Mouse (Mus musculus) heart, postnatal 36 days (tissue): Measurements from ENCODE around the gene Gemin4. TPM values are rescaled to one million over a fixed set of nuclear protein-coding genes. Genes with fewer than 3 reads are reported as not detected.

Source experiments
- DNase-seq, 2 experiments: peaks; one replicate each; pipeline ENCODE4 v3.0.0; 2021 to 2022
- intact Hi-C: fragments of 180-260 bp; cut with DNase I; formaldehyde crosslinking; loops from one replicate; pipeline ENCODE4 v1.15.1; 2025
- total RNA-seq, 2 experiments: library from RNA; stranded (reverse); gene quantifications; 2 replicates each; pipeline ENCODE4 v1.2.3; 2021

The Gemin4 gene
- total RNA-seq, 2 experiments from 2014 or later, result 2.3 to 4.5 TPM

DNA sequence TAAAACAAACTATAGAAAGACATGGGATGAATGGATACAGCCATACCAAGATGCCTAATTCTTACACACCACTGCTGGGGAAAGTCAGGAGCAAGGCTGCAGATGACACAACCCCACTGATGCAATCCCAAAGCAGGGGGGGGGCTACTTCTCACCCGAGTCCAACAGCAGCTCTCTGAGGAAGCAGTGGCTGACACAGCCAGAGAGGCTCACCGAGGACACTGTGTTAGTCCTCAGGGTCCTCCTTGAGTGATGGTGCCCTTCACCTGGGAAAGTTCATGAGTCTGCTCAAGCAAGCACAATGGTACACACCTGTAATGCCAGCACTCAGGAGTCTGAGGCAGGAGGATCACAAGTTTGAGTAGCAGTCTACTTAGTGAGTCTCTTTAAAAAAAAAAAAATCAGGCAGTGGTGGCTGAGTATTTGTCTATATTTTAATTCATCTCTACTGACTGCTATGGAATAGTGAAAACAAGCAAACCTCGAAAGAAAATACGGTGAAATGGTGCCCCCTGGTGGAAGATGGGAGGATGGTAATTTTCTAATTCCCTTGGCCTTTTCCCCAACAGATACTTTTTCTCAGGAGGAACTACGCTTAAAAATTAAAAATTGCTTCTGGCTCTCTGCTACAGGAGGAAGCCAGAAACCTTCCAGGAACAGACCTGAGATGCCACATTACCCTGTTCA is 50.2 kb downstream of the Gemin4 start:
- DNase-seq, result peak; percentile 80
- intact Hi-C loops, result loop anchor here (1.0 to 5.0 kb wide), 6 partner anchors 35 to 384 kb away; partner anchors contain the start of gene Rflnb

- DNase-seq, result no peak
- intact Hi-C loops, result loop anchor here (1.0 to 5.0 kb wide), 6 partner anchors 34 to 384 kb away; partner anchors contain the start of gene Rflnb
Observed at GRCm38 (mm10) chr11:76166657-76167056, 50.8 kb downstream of the Gemin4 start.

Other genes starting within 250 kb of the Gemin4 start
- gene 1700016K19Rik, start 217.8 kb downstream of the Gemin4 start, total RNA-seq, result not detected
- 10 to 100 TPM; 33.3 to 50.0 TPM for gene Rflnb, start 189.9 kb downstream of the Gemin4 start, total RNA-seq
- 10 to 100 TPM; 30.0 to 30.1 TPM for gene Vps53, start 38.0 kb downstream of the Gemin4 start, total RNA-seq
- gene Fam57a, start 38.0 kb downstream of the Gemin4 start, total RNA-seq, result 1 to 10 TPM; 2.5 to 3.0 TPM
- under 1 TPM in 1 of 2 experiments, not detected in 1; 0.49 TPM for gene Dbil5, start 56 bp downstream of the Gemin4 start, total RNA-seq
- gene Mrm3, start 26.1 kb upstream of the Gemin4 start, total RNA-seq, result 10 to 100 TPM; 20.5 to 27.9 TPM
- 10 to 100 TPM; 39.4 to 40.1 TPM for gene Glod4, start 26.1 kb upstream of the Gemin4 start, total RNA-seq
- gene Nxn, start 181.5 kb upstream of the Gemin4 start, total RNA-seq, result 10 to 100 TPM; 12.3 to 15.7 TPM
- 10 to 100 TPM; 42.4 to 55.2 TPM for gene Timm22, start 189.3 kb upstream of the Gemin4 start, total RNA-seq